Mouse (Mus musculus): Measurements from ENCODE around the gene Dusp16. TPM values are rescaled to one million over a fixed set of nuclear protein-coding genes. Genes with fewer than 3 reads are reported as not detected.

The Dusp16 gene
- polyA plus RNA-seq, 1 experiment from 2014 or later = 10.1 TPM

- no peak for ATAC-seq (replicated peaks; ENCODE audit: low FRiP score, low read depth)
Observed at GRCm38 (mm10) chr6:134722906-134723305, 69.5 kb downstream of the Dusp16 start.

GRCm38 (mm10) chr6:134721729-134722269 is 70.6 kb downstream of the Dusp16 start:
- no peak overlapping the region for H3K4me3 ChIP-seq (replicated peaks; ENCODE audit: low read depth, low read length)
- no peak for DNase-seq (ENCODE audit: low spot score)

More at GRCm38 (mm10) chr6:134722906-134723305, 69.5 kb downstream of the Dusp16 start:
- Histone ChIP-seq H3K27ac (no peak overlapping the region), H3K4me2 (ENCODE audit: low read length) (no peak overlapping the region), H3K36me3 (ENCODE audit: insufficient read depth, low read length) (0 out of 2 replicates have a peak, but pooled peaks cover 22% of the 10 kb centered on the region), H3K9me3 (replicated peaks; ENCODE audit: low read length) (no peaks in the 10 kb centered on the region), H3K27me3 (ENCODE audit: insufficient read depth, low read length) (no peaks in the 10 kb centered on the region), H3K9ac (ENCODE audit: low read depth, low read length) (no peak overlapping the region), H3K4me1 (replicated peaks; ENCODE audit: insufficient read depth, low read length) (no peaks in the 10 kb centered on the region), H3K4me3 (replicated peaks; ENCODE audit: low read depth, low read length) (no peak overlapping the region)
- no peak for TF ChIP-seq CTCF (IDR thresholded peaks at IDR 0.05; ENCODE audit: low read depth)
- 87% methylated on average over 8 of the region's 8 CpGs for WGBS
- no peak for DNase-seq (ENCODE audit: low spot score)

GRCm38 (mm10) chr6:134720150-134720549 is 72.3 kb downstream of the Dusp16 start:
- ATAC-seq (replicated peaks; ENCODE audit: low FRiP score, low read depth) = no peak
- H3K27me3 ChIP-seq (ENCODE audit: insufficient read depth, low read length) = no peaks in the 10 kb centered on the region
- DNase-seq (ENCODE audit: low spot score) = no peak
- TF ChIP-seq CTCF (IDR thresholded peaks at IDR 0.05; ENCODE audit: low read depth) = no peak
- peaks cover 33% of the 10 kb centered on the region; the same call in 1 of the 2 replicates for H3K36me3 ChIP-seq (ENCODE audit: insufficient read depth, low read length)
- no peak overlapping the region for H3K4me3 ChIP-seq (replicated peaks; ENCODE audit: low read depth, low read length)
- no peak overlapping the region for H3K4me2 ChIP-seq (ENCODE audit: low read length)
- H3K27ac ChIP-seq = no peak overlapping the region
- no peaks in the 10 kb centered on the region for H3K4me1 ChIP-seq (replicated peaks; ENCODE audit: insufficient read depth, low read length)
- H3K9ac ChIP-seq (ENCODE audit: low read depth, low read length) = no peak overlapping the region
- 86% methylated on average over 5 of the region's 5 CpGs for WGBS
- H3K9me3 ChIP-seq (replicated peaks; ENCODE audit: low read length) = no peaks in the 10 kb centered on the region

More at GRCm38 (mm10) chr6:134721729-134722269, 70.6 kb downstream of the Dusp16 start:
- no peaks in the 10 kb centered on the region for H3K27me3 ChIP-seq (ENCODE audit: insufficient read depth, low read length)
- no peak overlapping the region for H3K27ac ChIP-seq
- H3K36me3 ChIP-seq (ENCODE audit: insufficient read depth, low read length) = peaks cover 33% of the 10 kb centered on the region; the same call in 1 of the 2 replicates
- no peak for TF ChIP-seq CTCF (IDR thresholded peaks at IDR 0.05; ENCODE audit: low read depth)
- ATAC-seq (replicated peaks; ENCODE audit: low FRiP score, low read depth) = no peak
- no peaks in the 10 kb centered on the region for H3K4me1 ChIP-seq (replicated peaks; ENCODE audit: insufficient read depth, low read length)
- 84% methylated on average over 6 of the region's 6 CpGs for WGBS
- no peaks in the 10 kb centered on the region for H3K9me3 ChIP-seq (replicated peaks; ENCODE audit: low read length)
- H3K9ac ChIP-seq (ENCODE audit: low read depth, low read length) = no peak overlapping the region
- H3K4me2 ChIP-seq (ENCODE audit: low read length) = no peak overlapping the region

GRCm38 (mm10) chr6:134719156-134719555 is 73.3 kb downstream of the Dusp16 start:
- TF ChIP-seq CTCF (IDR thresholded peaks at IDR 0.05; ENCODE audit: low read depth) = no peak
- Histone ChIP-seq H3K36me3 (ENCODE audit: insufficient read depth, low read length) (peaks cover 33% of the 10 kb centered on the region; the same call in 1 of the 2 replicates), H3K4me2 (ENCODE audit: low read length) (no peak overlapping the region)

GRCm38 (mm10) chr6:134718668-134719065 is 73.8 kb downstream of the Dusp16 start:
- no peak for DNase-seq (ENCODE audit: low spot score)

More at GRCm38 (mm10) chr6:134719156-134719555, 73.3 kb downstream of the Dusp16 start:
- H3K27me3 ChIP-seq (ENCODE audit: insufficient read depth, low read length) = no peaks in the 10 kb centered on the region
- H3K4me3 ChIP-seq (replicated peaks; ENCODE audit: low read depth, low read length) = no peak overlapping the region
- no peaks in the 10 kb centered on the region for H3K4me1 ChIP-seq (replicated peaks; ENCODE audit: insufficient read depth, low read length)
- no peak; the same call in 1 of the 2 replicates for ATAC-seq (replicated peaks; ENCODE audit: low FRiP score, low read depth)
- H3K27ac ChIP-seq = no peak overlapping the region
- no peak overlapping the region for H3K9ac ChIP-seq (ENCODE audit: low read depth, low read length)
- no peak for DNase-seq (ENCODE audit: low spot score)
- 89% methylated on average over 5 of the region's 5 CpGs for WGBS
- no peaks in the 10 kb centered on the region for H3K9me3 ChIP-seq (replicated peaks; ENCODE audit: low read length)

GRCm38 (mm10) chr6:134717886-134718667 is 74.3 kb downstream of the Dusp16 start:
- WGBS = 87% methylated on average over 20 of the region's 20 CpGs
- Histone ChIP-seq H3K27ac (no peak overlapping the region), H3K4me1 (replicated peaks; ENCODE audit: insufficient read depth, low read length) (no peaks in the 10 kb centered on the region)

More at GRCm38 (mm10) chr6:134718668-134719065, 73.8 kb downstream of the Dusp16 start:
- H3K27me3 ChIP-seq (ENCODE audit: insufficient read depth, low read length) = no peaks in the 10 kb centered on the region
- H3K36me3 ChIP-seq (ENCODE audit: insufficient read depth, low read length) = peaks cover 33% of the 10 kb centered on the region; the same call in 1 of the 2 replicates
- H3K9ac ChIP-seq (ENCODE audit: low read depth, low read length) = no peak overlapping the region
- ATAC-seq (replicated peaks; ENCODE audit: low FRiP score, low read depth) = peak; percentile 67
- H3K4me3 ChIP-seq (replicated peaks; ENCODE audit: low read depth, low read length) = no peak overlapping the region
- WGBS = 90% methylated on average over 11 of the region's 11 CpGs
- H3K9me3 ChIP-seq (replicated peaks; ENCODE audit: low read length) = no peaks in the 10 kb centered on the region
- no peak for TF ChIP-seq CTCF (IDR thresholded peaks at IDR 0.05; ENCODE audit: low read depth)
- no peaks in the 10 kb centered on the region for H3K4me1 ChIP-seq (replicated peaks; ENCODE audit: insufficient read depth, low read length)
- no peak overlapping the region for H3K4me2 ChIP-seq (ENCODE audit: low read length)
- no peak overlapping the region for H3K27ac ChIP-seq

More at GRCm38 (mm10) chr6:134717886-134718667, 74.3 kb downstream of the Dusp16 start:
- ATAC-seq (replicated peaks; ENCODE audit: low FRiP score, low read depth) = peak; percentile 38; the same call in 1 of the 2 replicates
- Histone ChIP-seq H3K4me3 (replicated peaks; ENCODE audit: low read depth, low read length) (no peak overlapping the region), H3K27me3 (ENCODE audit: insufficient read depth, low read length) (no peaks in the 10 kb centered on the region), H3K36me3 (ENCODE audit: insufficient read depth, low read length) (peaks cover 33% of the 10 kb centered on the region; the same call in 1 of the 2 replicates), H3K4me2 (ENCODE audit: low read length) (no peak overlapping the region), H3K9me3 (replicated peaks; ENCODE audit: low read length) (no peaks in the 10 kb centered on the region), H3K9ac (ENCODE audit: low read depth, low read length) (no peak overlapping the region)
- no peak for DNase-seq (ENCODE audit: low spot score)
- TF ChIP-seq CTCF (IDR thresholded peaks at IDR 0.05; ENCODE audit: low read depth) = no peak

Data from kidney, postnatal 0 days (tissue).